Mouse (Mus musculus) heart, postnatal 0 days (tissue): ENCODE measurements around the gene Ndufc2. TPM values are rescaled to one million over a fixed set of nuclear protein-coding genes. Genes with fewer than 3 reads are reported as not detected.

Source experiments
- ATAC-seq: fragments of 200-750 bp; cut with Nextera tagmentation; 2 replicates; pipeline ENCODE4 v1.8.0; 2017; ENCODE audit warnings: low read depth, moderate number of reproducible peaks, moderate library complexity; ENCODE audit not compliant: insufficient read depth
- DNase-seq: peaks from one replicate; pipeline ENCODE4 v3.0.0-alpha.2; 2016; ENCODE audit warnings: low spot score
- H3K27ac ChIP-seq: fragments of 300-500 bp; sonication (generic); 2 replicates; pipeline ENCODE4 v1.5.1; 2014; ENCODE audit warnings: low read depth, mild to moderate bottlenecking
- H3K27me3 ChIP-seq: fragments of 300-500 bp; sonication (generic); 2 replicates; pipeline ENCODE4 v1.6.1; 2014; ENCODE audit warnings: low read length, mixed read lengths; ENCODE audit not compliant: control insufficient read depth, insufficient read depth
- H3K36me3 ChIP-seq: fragments of 300-500 bp; sonication (generic); replicated peaks from 2 replicates; pipeline ENCODE4 v1.6.1; 2014; ENCODE audit warnings: low read length, mixed read lengths; ENCODE audit not compliant: control insufficient read depth, insufficient read depth
- H3K4me1 ChIP-seq: fragments of 300-500 bp; sonication (generic); 2 replicates; pipeline ENCODE4 v1.6.1; 2014; ENCODE audit warnings: antibody characterized with exemption; ENCODE audit not compliant: control insufficient read depth, insufficient read depth
- H3K4me2 ChIP-seq: fragments of 300-500 bp; sonication (generic); 2 replicates; pipeline ENCODE4 v1.6.1; 2014; ENCODE audit warnings: low read depth, mild to moderate bottlenecking, low read length, moderate library complexity
- H3K4me3 ChIP-seq: fragments of 300-500 bp; sonication (generic); 2 replicates; pipeline ENCODE4 v1.5.1; 2014; ENCODE audit warnings: low read depth, low read length
- H3K9ac ChIP-seq: fragments of 300-500 bp; sonication (generic); replicated peaks from 2 replicates; pipeline ENCODE4 v1.6.1; 2014; ENCODE audit warnings: low read depth, low read length, mixed read lengths
- H3K9me3 ChIP-seq: fragments of 300-500 bp; sonication (generic); replicated peaks from 2 replicates; pipeline ENCODE4 v1.6.1; 2016; ENCODE audit warnings: low read length; ENCODE audit not compliant: control insufficient read depth
- CTCF ChIP-seq: IDR thresholded peaks from 2 replicates; pipeline ENCODE4 v1.5.1; 2016; ENCODE audit warnings: antibody characterized with exemption, control low read depth, low read depth
- EP300 ChIP-seq: IDR thresholded peaks from 2 replicates; pipeline ENCODE4 v1.6.1; 2016; ENCODE audit warnings: antibody characterized with exemption, low read depth
- WGBS: fragments of 180-500 bp; shearing (Covaris S2); extraction: QIAGEN DNeasy Blood & Tissue Kit; methylation state at CpG from one replicate; pipeline ENCODE4 v1.1.7; 2014; 5-methylcytosine and 5-hydroxymethylcytosine counted together
- polyA plus RNA-seq: library from polyadenylated mRNA; unstranded; fragments of >200 nt; fragmentation: Nextera tagmentation; extraction: Ambion mirVana; gene quantifications from 2 replicates; pipeline ENCODE4 v1.2.1, GENCODE M21; 2015
- total RNA-seq: library from RNA; depleted of rRNA; stranded (reverse); fragments of >200 nt; gene quantifications from 2 replicates; pipeline ENCODE4 v1.2.3, GENCODE M21; 2014; ENCODE audit warnings: low replicate concordance; rRNA removed

Gene Ndufc2
- total RNA-seq: 797 and 949 TPM in 2 replicates
- 1,243 and 1,339 TPM in 2 replicates for polyA plus RNA-seq

DNA sequence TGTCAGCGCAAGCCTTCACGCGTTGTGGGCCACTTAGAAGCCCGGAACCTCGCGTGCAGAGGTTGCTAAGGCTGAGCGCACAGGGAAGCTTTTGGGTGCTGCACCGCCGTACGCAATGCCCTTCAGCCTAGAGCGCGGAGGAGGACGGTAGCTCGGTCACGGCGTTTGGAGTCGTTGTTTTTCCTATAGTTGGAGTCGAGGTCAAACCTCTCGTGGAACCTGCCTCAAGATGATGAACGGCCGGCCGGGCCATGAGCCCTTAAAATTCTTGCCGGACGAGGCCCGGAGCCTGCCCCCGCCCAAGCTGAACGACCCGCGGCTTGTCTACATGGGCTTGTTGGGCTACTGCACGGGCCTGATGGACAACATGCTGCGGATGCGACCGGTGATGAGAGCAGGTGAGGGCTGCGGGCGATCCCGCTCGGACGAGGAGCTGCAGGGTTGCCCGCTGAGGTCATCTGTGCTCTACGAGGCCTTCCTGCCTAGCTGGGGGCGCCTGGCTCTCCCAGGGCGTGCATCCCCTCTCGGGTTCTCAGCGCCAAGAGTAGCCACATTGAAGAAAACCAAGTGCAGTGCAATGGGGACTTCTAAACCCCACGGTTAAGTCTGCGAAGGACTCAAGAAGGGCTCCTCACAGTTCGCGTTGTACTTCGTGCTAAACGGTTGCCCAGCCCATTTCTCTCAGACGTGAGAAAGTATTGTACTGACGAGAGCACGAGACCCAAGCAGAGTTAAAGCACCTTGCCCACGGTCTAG, at the start of gene Ndufc2:
Gene Ndufc2, plus strand, starts transcription at position 44 of the 756 bp plus-strand sequence.
- WGBS: under 1% methylated on average over 54 of the region's 54 CpGs
- peak; percentile 71 for DNase-seq
- peak within 1 kb of the TSS; percentile 73 for H3K4me3 ChIP-seq

DNA sequence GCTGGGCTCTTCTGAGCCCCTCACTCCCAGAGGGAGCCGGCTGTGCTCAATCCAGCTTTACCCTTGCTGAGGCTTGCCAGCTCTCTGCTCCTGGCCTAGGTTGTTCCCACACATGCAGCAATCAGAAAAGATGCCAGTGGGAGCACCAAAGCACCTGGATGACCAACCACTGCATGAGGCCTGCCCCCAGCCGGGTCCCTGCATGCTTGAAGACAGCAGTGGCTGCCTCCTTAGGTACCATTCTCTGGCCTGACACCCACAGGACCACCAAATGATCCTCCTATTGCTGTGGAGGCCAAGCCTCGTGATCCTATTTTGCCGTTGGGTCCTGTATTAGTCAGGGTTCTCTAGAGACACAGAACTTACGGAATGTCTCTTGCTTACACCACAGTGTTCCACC, 48.9 kb upstream of the Ndufc2 start:
- WGBS: 88% methylated on average over 5 of the region's 5 CpGs

More for the DNA sequence above, at the start of gene Ndufc2:
- H3K9me3 ChIP-seq: no peaks in the 10 kb centered on the region
- peak within 1 kb of the TSS; percentile 95 for H3K9ac ChIP-seq
- TF ChIP-seq EP300 (no peak), CTCF (no peak)
- ATAC-seq: peak; percentile 93
- peak within 1 kb of the TSS; percentile 92 for H3K27ac ChIP-seq
- no peaks in the 10 kb centered on the region for H3K27me3 ChIP-seq
- H3K4me2 ChIP-seq: peak within 1 kb of the TSS; percentile 73
- peaks cover 24% of the 10 kb centered on the region for H3K4me1 ChIP-seq
- no peaks in the 10 kb centered on the region for H3K36me3 ChIP-seq

DNA sequence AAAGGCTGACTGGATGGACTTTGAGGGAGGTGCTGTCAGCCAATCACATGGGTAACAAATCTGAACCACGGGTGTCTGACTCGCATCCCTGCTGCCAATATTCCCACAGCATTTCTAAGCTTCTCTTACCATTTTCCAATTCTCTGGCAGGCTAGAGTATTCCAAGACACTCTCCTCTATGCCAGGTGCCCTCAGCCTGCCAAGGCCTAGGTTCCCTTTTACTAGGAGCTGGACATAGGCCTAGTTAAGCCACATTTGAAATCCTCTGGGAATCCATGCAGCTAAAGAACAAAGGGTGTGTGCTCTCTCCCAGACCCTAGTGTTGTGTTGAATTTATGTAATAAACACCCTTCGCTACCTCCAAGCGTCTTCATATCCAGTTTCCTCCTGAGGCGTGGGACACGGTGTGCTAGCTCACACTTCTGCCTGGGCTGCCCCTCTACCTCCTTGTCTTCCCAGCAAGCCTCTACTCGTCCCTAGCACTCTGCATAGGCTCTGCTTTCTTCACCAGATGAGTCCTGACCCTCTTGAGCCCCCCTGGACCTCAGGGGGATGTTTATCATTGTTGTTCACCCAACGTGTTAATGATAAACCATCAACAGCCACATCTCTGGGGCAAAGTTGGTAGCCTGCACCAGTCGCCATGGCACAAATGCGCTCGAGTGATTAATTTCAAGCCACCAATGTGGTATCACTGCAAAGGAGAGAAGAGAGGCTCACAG, 47.9 kb upstream of the Ndufc2 start:
- no peak overlapping the region for H3K27ac ChIP-seq
- H3K4me2 ChIP-seq: no peak overlapping the region
- no peaks in the 10 kb centered on the region for H3K27me3 ChIP-seq
- H3K4me1 ChIP-seq: no peaks in the 10 kb centered on the region; the same call in 1 of the 2 replicates
- H3K36me3 ChIP-seq: peaks cover 8% of the 10 kb centered on the region; the same call in 1 of the 2 replicates
- H3K9ac ChIP-seq: no peak overlapping the region
- DNase-seq (no peak), ATAC-seq (no peak)
- WGBS: 81% methylated on average over 11 of the region's 11 CpGs
- H3K9me3 ChIP-seq: no peaks in the 10 kb centered on the region
- no peak for TF ChIP-seq EP300
- TF ChIP-seq CTCF: no peak
- no peak overlapping the region for H3K4me3 ChIP-seq

More for the DNA sequence above, 48.9 kb upstream of the Ndufc2 start:
- no peak overlapping the region for H3K9ac ChIP-seq
- H3K9me3 ChIP-seq: no peaks in the 10 kb centered on the region
- no peak overlapping the region for H3K4me2 ChIP-seq
- DNase-seq (no peak), ATAC-seq (no peak)
- H3K4me1 ChIP-seq: no peaks in the 10 kb centered on the region; the same call in 1 of the 2 replicates
- TF ChIP-seq CTCF (no peak), EP300 (no peak)
- H3K36me3 ChIP-seq: peaks cover 8% of the 10 kb centered on the region; the same call in 1 of the 2 replicates
- H3K4me3 ChIP-seq: no peak overlapping the region
- H3K27ac ChIP-seq: no peak overlapping the region
- no peaks in the 10 kb centered on the region for H3K27me3 ChIP-seq

DNA sequence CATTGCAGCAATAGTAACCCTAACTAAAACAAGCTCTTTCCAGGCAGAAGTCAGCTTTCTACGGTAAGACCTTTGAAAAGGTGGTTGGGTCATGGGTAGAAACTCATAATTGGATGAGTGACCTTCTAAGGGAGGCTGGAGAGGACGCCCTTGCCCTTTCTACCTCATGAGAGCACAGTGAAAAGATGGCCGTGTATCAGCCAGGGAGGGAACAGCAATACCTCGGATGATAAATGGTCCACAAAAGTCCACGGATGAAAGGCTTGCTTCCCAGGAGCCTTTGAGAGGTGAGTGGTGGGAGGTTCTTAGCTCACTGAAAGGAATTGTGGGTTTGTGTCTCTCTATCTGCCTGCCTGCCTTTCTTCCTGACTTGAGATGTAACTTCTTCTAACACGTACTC, 46.4 kb upstream of the Ndufc2 start:
- H3K27me3 ChIP-seq: no peaks in the 10 kb centered on the region
- DNase-seq: no peak
- ATAC-seq: no peak
- H3K4me2 ChIP-seq: no peak overlapping the region
- WGBS: 92% methylated on average over 6 of the region's 6 CpGs
- no peak overlapping the region for H3K4me3 ChIP-seq
- no peaks in the 10 kb centered on the region; the same call in 1 of the 2 replicates for H3K4me1 ChIP-seq
- no peak overlapping the region for H3K9ac ChIP-seq
- H3K9me3 ChIP-seq: no peaks in the 10 kb centered on the region
- TF ChIP-seq EP300: no peak
- 0 out of 2 replicates have a peak, but pooled peaks cover 3% of the 10 kb centered on the region for H3K36me3 ChIP-seq
- H3K27ac ChIP-seq: no peak overlapping the region

DNA sequence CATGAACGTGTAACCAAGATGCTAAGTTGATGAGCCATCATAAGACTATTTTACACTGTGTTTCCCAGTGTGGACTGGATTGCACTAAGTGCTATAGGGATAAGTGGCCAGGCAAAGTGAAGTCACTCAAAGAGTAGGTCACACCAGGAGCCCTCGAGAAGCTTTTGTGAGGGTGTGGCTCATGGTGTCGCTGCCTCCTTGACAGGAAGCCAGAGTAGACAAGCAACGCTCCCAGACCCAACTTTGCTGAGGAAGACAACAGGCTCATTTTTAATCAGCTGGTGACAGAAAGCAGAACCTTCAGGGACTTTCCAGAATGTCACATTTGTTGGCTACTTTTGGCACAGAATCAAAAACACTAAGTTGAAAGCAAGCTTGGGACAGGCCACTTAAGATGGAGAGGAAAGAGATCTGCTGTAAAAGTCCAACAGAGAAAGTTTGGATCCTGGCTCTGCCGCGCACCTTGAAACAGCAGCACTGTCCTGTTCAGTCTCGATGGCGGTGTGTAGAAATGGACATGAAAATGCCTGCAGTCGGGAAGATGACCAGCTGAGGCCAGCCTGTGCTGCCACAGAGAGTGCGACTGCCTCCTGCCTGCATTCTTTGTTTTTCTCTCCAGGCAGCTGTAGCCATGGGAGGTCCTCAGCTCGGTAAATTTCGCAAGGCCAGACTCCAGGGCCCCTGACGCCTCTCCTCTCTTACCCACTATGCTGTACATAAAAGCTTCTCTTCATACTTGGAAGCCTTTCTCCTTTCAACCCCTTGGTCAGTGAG, 44.5 kb upstream of the Ndufc2 start:
- Histone ChIP-seq H3K4me1 (no peaks in the 10 kb centered on the region; the same call in 1 of the 2 replicates), H3K4me2 (peak overlapping the region; percentile 5; the same call in 1 of the 2 replicates), H3K9me3 (no peaks in the 10 kb centered on the region), H3K36me3 (no peaks in the 10 kb centered on the region), H3K9ac (no peak overlapping the region), H3K27ac (no peak overlapping the region), H3K4me3 (no peak overlapping the region), H3K27me3 (no peaks in the 10 kb centered on the region)
- ATAC-seq (peak; percentile 47), DNase-seq (peak; percentile 43)
- TF ChIP-seq CTCF (no peak), EP300 (no peak)
- 24% methylated on average over 13 of the region's 13 CpGs for WGBS
